Mouse (Mus musculus) G1E (cell line): ENCODE data around the gene Pam.

ENCODE experiments used
- CTCF ChIP-seq: IDR thresholded peaks from 2 replicates; pipeline ENCODE4 v1.5.1; 2012; ENCODE audit warnings: low read depth, low read length, inconsistent platforms, mixed read lengths
- GATA1 ChIP-seq: IDR thresholded peaks from 2 replicates; pipeline ENCODE4 v1.6.1; 2012; ENCODE audit warnings: borderline replicate concordance, low read length, inconsistent platforms, mixed read lengths
- GATA2 ChIP-seq: IDR thresholded peaks from 2 replicates; pipeline ENCODE4 v1.6.1; 2012; ENCODE audit warnings: low read depth, low read length, inconsistent platforms, borderline replicate concordance
- POLR2AphosphoS5 ChIP-seq: IDR thresholded peaks from 2 replicates; pipeline ENCODE4 v1.6.1; 2012; ENCODE audit warnings: low read depth, low read length, inconsistent platforms; ENCODE audit not compliant: insufficient replicate concordance
- TAL1 ChIP-seq: conservative IDR thresholded peaks from 2 replicates; pipeline ENCODE4 v1.6.1; 2012; ENCODE audit warnings: low read depth, low read length, inconsistent platforms, mixed read lengths

- TF ChIP-seq GATA1 (no peak), CTCF (no peak), TAL1 (no peak), GATA2 (no peak), POLR2AphosphoS5 (no peak)
Measured at GRCm38 (mm10) chr1:98056996-98057945, 38.2 kb downstream of the Pam start.
